Mouse (Mus musculus): Measurements from ENCODE around the gene Cfap97d2. TPM values are rescaled to one million over a fixed set of nuclear protein-coding genes. Genes with fewer than 3 reads are reported as not detected.

Cfap97d2 gene
- polyA plus RNA-seq, 1 experiment from 2014 or later, result 0.25 TPM

- no peak overlapping the region for H3K9ac ChIP-seq (ENCODE audit: low read depth, low read length)
- H3K27me3 ChIP-seq (replicated peaks; ENCODE audit: control insufficient read depth, insufficient read depth, low read length), result peaks cover 4% of the 10 kb centered on the region; the same call in 1 of the 2 replicates
- H3K4me2 ChIP-seq (ENCODE audit: low read depth, low read length), result peak overlapping the region; percentile 88
- ATAC-seq (ENCODE audit: low read depth) (no peak), DNase-seq (ENCODE audit: low spot score) (no peak)
- H3K36me3 ChIP-seq (ENCODE audit: control insufficient read depth, insufficient read depth, low read length), result no peaks in the 10 kb centered on the region
- no peaks in the 10 kb centered on the region for H3K9me3 ChIP-seq (ENCODE audit: control insufficient read depth, low read length)
- H3K4me1 ChIP-seq (ENCODE audit: control insufficient read depth, insufficient read depth, low read length), result peaks cover 11% of the 10 kb centered on the region; the same call in 1 of the 2 replicates
- WGBS, result 43% methylated on average over 8 of the region's 8 CpGs
- H3K4me3 ChIP-seq (ENCODE audit: low read depth, low read length), result peak overlapping the region; percentile 85
- no peak overlapping the region for H3K27ac ChIP-seq (replicated peaks; ENCODE audit: low read depth, low read length)
These were observed 27.5 kb upstream of the Cfap97d2 start for GRCm38 (mm10) chr8:13678182-13678581.

GRCm38 (mm10) chr8:13684131-13684530 lies 21.6 kb upstream of the Cfap97d2 start:
- H3K36me3 ChIP-seq (ENCODE audit: control insufficient read depth, insufficient read depth, low read length), result no peaks in the 10 kb centered on the region
- no peaks in the 10 kb centered on the region for H3K4me1 ChIP-seq (ENCODE audit: control insufficient read depth, insufficient read depth, low read length)
- no peak overlapping the region for H3K9ac ChIP-seq (ENCODE audit: low read depth, low read length)
- 37% methylated on average over 7 of the region's 7 CpGs for WGBS
- H3K9me3 ChIP-seq (ENCODE audit: control insufficient read depth, low read length), result no peaks in the 10 kb centered on the region
- no peak overlapping the region for H3K27ac ChIP-seq (replicated peaks; ENCODE audit: low read depth, low read length)
- DNase-seq (ENCODE audit: low spot score), result no peak
- 0 out of 2 replicates have a peak, but pooled peaks cover under 1% of the 10 kb centered on the region for H3K27me3 ChIP-seq (replicated peaks; ENCODE audit: control insufficient read depth, insufficient read depth, low read length)
- no peak overlapping the region for H3K4me3 ChIP-seq (ENCODE audit: low read depth, low read length)
- H3K4me2 ChIP-seq (ENCODE audit: low read depth, low read length), result no peak overlapping the region
- ATAC-seq (ENCODE audit: low read depth), result no peak

- 80% methylated on average over 16 of the region's 16 CpGs for WGBS
- Histone ChIP-seq H3K4me3 (ENCODE audit: low read depth, low read length) (no peak overlapping the region), H3K4me2 (ENCODE audit: low read depth, low read length) (no peak overlapping the region), H3K9me3 (ENCODE audit: control insufficient read depth, low read length) (no peaks in the 10 kb centered on the region), H3K4me1 (ENCODE audit: control insufficient read depth, insufficient read depth, low read length) (no peaks in the 10 kb centered on the region), H3K27me3 (replicated peaks; ENCODE audit: control insufficient read depth, insufficient read depth, low read length) (no peaks in the 10 kb centered on the region), H3K9ac (ENCODE audit: low read depth, low read length) (no peak overlapping the region), H3K36me3 (ENCODE audit: control insufficient read depth, insufficient read depth, low read length) (no peaks in the 10 kb centered on the region), H3K27ac (replicated peaks; ENCODE audit: low read depth, low read length) (no peak overlapping the region)
- DNase-seq (ENCODE audit: low spot score), result no peak
- ATAC-seq (ENCODE audit: low read depth), result no peak
These were observed 19.9 kb upstream of the Cfap97d2 start for GRCm38 (mm10) chr8:13685674-13686314.

GRCm38 (mm10) chr8:13686426-13686825 lies 19.3 kb upstream of the Cfap97d2 start:
- 59% methylated on average over 6 of the region's 7 CpGs for WGBS

GRCm38 (mm10) chr8:13687101-13687717 lies 18.5 kb upstream of the Cfap97d2 start:
- H3K27ac ChIP-seq (replicated peaks; ENCODE audit: low read depth, low read length), result no peak overlapping the region
- no peak overlapping the region for H3K4me3 ChIP-seq (ENCODE audit: low read depth, low read length)
- H3K36me3 ChIP-seq (ENCODE audit: control insufficient read depth, insufficient read depth, low read length), result no peaks in the 10 kb centered on the region
- DNase-seq (ENCODE audit: low spot score), result no peak
- ATAC-seq (ENCODE audit: low read depth), result no peak
- no peaks in the 10 kb centered on the region for H3K27me3 ChIP-seq (replicated peaks; ENCODE audit: control insufficient read depth, insufficient read depth, low read length)
- no peak overlapping the region for H3K4me2 ChIP-seq (ENCODE audit: low read depth, low read length)
- H3K9ac ChIP-seq (ENCODE audit: low read depth, low read length), result no peak overlapping the region
- WGBS, result 90% methylated on average over 8 of the region's 8 CpGs
- no peaks in the 10 kb centered on the region for H3K9me3 ChIP-seq (ENCODE audit: control insufficient read depth, low read length)
- H3K4me1 ChIP-seq (ENCODE audit: control insufficient read depth, insufficient read depth, low read length), result no peaks in the 10 kb centered on the region

More at GRCm38 (mm10) chr8:13686426-13686825, 19.3 kb upstream of the Cfap97d2 start:
- no peak for DNase-seq (ENCODE audit: low spot score)
- no peak overlapping the region for H3K27ac ChIP-seq (replicated peaks; ENCODE audit: low read depth, low read length)
- no peak overlapping the region for H3K4me3 ChIP-seq (ENCODE audit: low read depth, low read length)
- H3K27me3 ChIP-seq (replicated peaks; ENCODE audit: control insufficient read depth, insufficient read depth, low read length), result no peaks in the 10 kb centered on the region
- H3K9ac ChIP-seq (ENCODE audit: low read depth, low read length), result no peak overlapping the region
- no peaks in the 10 kb centered on the region for H3K36me3 ChIP-seq (ENCODE audit: control insufficient read depth, insufficient read depth, low read length)
- no peaks in the 10 kb centered on the region for H3K4me1 ChIP-seq (ENCODE audit: control insufficient read depth, insufficient read depth, low read length)
- no peak for ATAC-seq (ENCODE audit: low read depth)
- no peak overlapping the region for H3K4me2 ChIP-seq (ENCODE audit: low read depth, low read length)
- no peaks in the 10 kb centered on the region for H3K9me3 ChIP-seq (ENCODE audit: control insufficient read depth, low read length)

GRCm38 (mm10) chr8:13687941-13688340 lies 17.7 kb upstream of the Cfap97d2 start:
- no peaks in the 10 kb centered on the region for H3K9me3 ChIP-seq (ENCODE audit: control insufficient read depth, low read length)
- no peaks in the 10 kb centered on the region for H3K27me3 ChIP-seq (replicated peaks; ENCODE audit: control insufficient read depth, insufficient read depth, low read length)
- H3K27ac ChIP-seq (replicated peaks; ENCODE audit: low read depth, low read length), result no peak overlapping the region
- no peaks in the 10 kb centered on the region for H3K36me3 ChIP-seq (ENCODE audit: control insufficient read depth, insufficient read depth, low read length)
- ATAC-seq (ENCODE audit: low read depth) (no peak), DNase-seq (ENCODE audit: low spot score) (no peak)
- H3K4me2 ChIP-seq (ENCODE audit: low read depth, low read length), result no peak overlapping the region
- H3K9ac ChIP-seq (ENCODE audit: low read depth, low read length), result no peak overlapping the region
- no peak overlapping the region for H3K4me3 ChIP-seq (ENCODE audit: low read depth, low read length)
- 83% methylated on average over 4 of the region's 4 CpGs for WGBS
- H3K4me1 ChIP-seq (ENCODE audit: control insufficient read depth, insufficient read depth, low read length), result no peaks in the 10 kb centered on the region

- no peak overlapping the region for H3K9ac ChIP-seq (ENCODE audit: low read depth, low read length)
- 52% methylated on average over 6 of the region's 6 CpGs for WGBS
- no peak for ATAC-seq (ENCODE audit: low read depth)
These were observed 17.2 kb upstream of the Cfap97d2 start for GRCm38 (mm10) chr8:13688461-13688860.

GRCm38 (mm10) chr8:13689331-13689730 lies 16.4 kb upstream of the Cfap97d2 start:
- no peak for ATAC-seq (ENCODE audit: low read depth)
- Histone ChIP-seq H3K4me3 (ENCODE audit: low read depth, low read length) (no peak overlapping the region), H3K4me1 (ENCODE audit: control insufficient read depth, insufficient read depth, low read length) (no peaks in the 10 kb centered on the region), H3K36me3 (ENCODE audit: control insufficient read depth, insufficient read depth, low read length) (no peaks in the 10 kb centered on the region), H3K27ac (replicated peaks; ENCODE audit: low read depth, low read length) (no peak overlapping the region), H3K9ac (ENCODE audit: low read depth, low read length) (no peak overlapping the region), H3K4me2 (ENCODE audit: low read depth, low read length) (no peak overlapping the region), H3K27me3 (replicated peaks; ENCODE audit: control insufficient read depth, insufficient read depth, low read length) (no peaks in the 10 kb centered on the region), H3K9me3 (ENCODE audit: control insufficient read depth, low read length) (no peaks in the 10 kb centered on the region)
- DNase-seq (ENCODE audit: low spot score), result no peak
- 88% methylated on average over 5 of the region's 5 CpGs for WGBS

More at GRCm38 (mm10) chr8:13688461-13688860, 17.2 kb upstream of the Cfap97d2 start:
- Histone ChIP-seq H3K36me3 (ENCODE audit: control insufficient read depth, insufficient read depth, low read length) (no peaks in the 10 kb centered on the region), H3K4me3 (ENCODE audit: low read depth, low read length) (no peak overlapping the region), H3K4me1 (ENCODE audit: control insufficient read depth, insufficient read depth, low read length) (no peaks in the 10 kb centered on the region), H3K4me2 (ENCODE audit: low read depth, low read length) (no peak overlapping the region), H3K27me3 (replicated peaks; ENCODE audit: control insufficient read depth, insufficient read depth, low read length) (no peaks in the 10 kb centered on the region), H3K27ac (replicated peaks; ENCODE audit: low read depth, low read length) (no peak overlapping the region), H3K9me3 (ENCODE audit: control insufficient read depth, low read length) (no peaks in the 10 kb centered on the region)
- no peak for DNase-seq (ENCODE audit: low spot score)
